Mouse (Mus musculus) heart, adult 2 months (tissue): ENCODE measurements around the gene Clec18a. TPM values are rescaled to one million over a fixed set of nuclear protein-coding genes. Genes with fewer than 3 reads are reported as not detected.
"Not testable (repeated sequence)": the region's sequence is repeated elsewhere in the genome, so short reads cannot be mapped to it uniquely, and the experiment has no call there.

Experiments used
- DNase-seq, 2 experiments: peaks; one replicate each; pipeline ENCODE4 v3.0.0; 2021
- H3K27ac ChIP-seq: fragments of 200-600 bp; 2 replicates; pipeline ENCODE4 v1.8.1; 2022
- H3K27me3 ChIP-seq: fragments of 200-500 bp; 2 replicates; pipeline ENCODE4 v1.6.1; 2012; ENCODE audit warnings: mild to moderate bottlenecking, low read length, inconsistent platforms, mixed read lengths; ENCODE audit not compliant: control insufficient read depth, insufficient read depth
- H3K36me3 ChIP-seq: fragments of 200-500 bp; 2 replicates; pipeline ENCODE4 v1.6.1; 2012; ENCODE audit warnings: low read length, inconsistent platforms; ENCODE audit not compliant: control insufficient read depth, insufficient read depth
- H3K4me1 ChIP-seq: fragments of 200-500 bp; 2 replicates; pipeline ENCODE4 v1.6.1; 2011; ENCODE audit warnings: low read length; ENCODE audit not compliant: control insufficient read depth, insufficient read depth
- H3K4me3 ChIP-seq: fragments of 200-600 bp; 2 replicates; pipeline ENCODE4 v1.8.1; 2022
- H3K79me2 ChIP-seq: fragments of 200-500 bp; replicated peaks from 2 replicates; pipeline ENCODE4 v1.6.1; 2012; ENCODE audit warnings: mild to moderate bottlenecking, inconsistent platforms, low read length, moderate library complexity, mixed read lengths; ENCODE audit not compliant: control insufficient read depth, insufficient read depth
- H3K9ac ChIP-seq: fragments of 200-500 bp; 2 replicates; pipeline ENCODE4 v1.6.1; 2012; ENCODE audit warnings: low read depth, mild to moderate bottlenecking, control low read depth, inconsistent platforms, low read length, mixed read lengths
- CTCF ChIP-seq: fragments of 200-600 bp; IDR thresholded peaks from 2 replicates; pipeline ENCODE4 v1.8.1; 2022; ENCODE audit warnings: antibody characterized with exemption, mild to moderate bottlenecking, moderate library complexity
- EP300 ChIP-seq: fragments of 200-500 bp; IDR thresholded peaks from 2 replicates; pipeline ENCODE4 v1.6.1; 2011; ENCODE audit warnings: low read depth, low read length, control low read depth; ENCODE audit not compliant: insufficient read depth
- POLR2A ChIP-seq: fragments of 200-500 bp; IDR thresholded peaks from 2 replicates; pipeline ENCODE4 v1.6.1; 2011; ENCODE audit warnings: mild to moderate bottlenecking, low read depth, low read length, control low read depth; ENCODE audit not compliant: insufficient read depth
- WGBS: fragments of 180-500 bp; shearing (Covaris S2); methylation state at CpG from one replicate; pipeline ENCODE4 v1.1.7; 2018; 5-methylcytosine and 5-hydroxymethylcytosine counted together
- intact Hi-C: fragments of 180-260 bp; cut with DNase I; formaldehyde crosslinking; loops from one replicate; pipeline ENCODE4 v1.15.1; 2025
- polyA plus RNA-seq: library from polyadenylated mRNA; depleted of rRNA; stranded (reverse); fragments of >200 nt; gene quantifications from 2 replicates; pipeline ENCODE4 v1.2.3, GENCODE M21; 2012
- total RNA-seq, 2 experiments: library from RNA; stranded (reverse); gene quantifications; 2 replicates each; pipeline ENCODE4 v1.2.3; 2021

Gene Clec18a
- total and polyA plus RNA-seq, 3 experiments = 1.1 to 1.3 (median 1.1) TPM

- Histone ChIP-seq H3K36me3 (peaks cover 5% of the 10 kb centered on the region; the same call in 1 of the 2 replicates), H3K27ac (peak overlapping the region; percentile 75), H3K4me3 (no peak overlapping the region), H3K27me3 (no peaks in the 10 kb centered on the region), H3K79me2 (no peaks in the 10 kb centered on the region; the same call in 1 of the 2 replicates), H3K4me1 (peaks cover 5% of the 10 kb centered on the region), H3K9ac (no peak overlapping the region)
- 39% methylated on average over 7 of the region's 7 CpGs for WGBS
- no peak for DNase-seq
- TF ChIP-seq POLR2A (peak; percentile 40; the same call in 1 of the 2 replicates), CTCF (no peak)
- intact Hi-C loops = loop anchor here (2.0 kb wide), 1 partner anchor 35 kb away; the partner anchor contains the start of gene Exosc6
Measured at GRCm38 (mm10) chr8:111091706-111092105, 520 bp downstream of the Clec18a start.

- H3K4me3 ChIP-seq = no peak overlapping the region
- no peak overlapping the region for H3K27ac ChIP-seq
- TF ChIP-seq CTCF = peak; percentile 86
- TF ChIP-seq POLR2A = no peak
- 0 out of 2 replicates have a peak, but pooled peaks have one; percentile 57 for TF ChIP-seq EP300
- H3K4me1 ChIP-seq = peaks cover 2% of the 10 kb centered on the region
- DNase-seq = peak; percentile 48 to 80
- intact Hi-C loops = loop anchor here (1.0 kb wide), 1 partner anchor 341 kb away; no protein-coding TSS in a partner anchor
- WGBS = 0% methylated on average over 2 of the region's 2 CpGs
- no peaks in the 10 kb centered on the region for H3K79me2 ChIP-seq
- no peaks in the 10 kb centered on the region for H3K27me3 ChIP-seq
- no peak overlapping the region for H3K9ac ChIP-seq
- H3K36me3 ChIP-seq = no peaks in the 10 kb centered on the region
Measured at GRCm38 (mm10) chr8:111090126-111090525, 2.1 kb downstream of the Clec18a start.

GRCm38 (mm10) chr8:111083936-111084335 is 8.3 kb downstream of the Clec18a start:
- H3K4me1 ChIP-seq, H3K36me3 ChIP-seq, H3K4me3 ChIP-seq, H3K9ac ChIP-seq, H3K79me2 ChIP-seq, intact Hi-C loops, H3K27ac ChIP-seq, DNase-seq, H3K27me3 ChIP-seq: not testable (repeated sequence)
- WGBS = 82% methylated on average over 5 of the region's 5 CpGs

GRCm38 (mm10) chr8:111081580-111082258 is 10.5 kb downstream of the Clec18a start:
- intact Hi-C loops = no loop called here
- WGBS = 61% methylated on average over 12 of the region's 12 CpGs
- H3K27me3 ChIP-seq = no peaks in the 10 kb centered on the region
- no peak overlapping the region for H3K27ac ChIP-seq
- no peak for TF ChIP-seq CTCF
- TF ChIP-seq EP300 = no peak
- no peak for DNase-seq
- no peaks in the 10 kb centered on the region for H3K4me1 ChIP-seq
- no peak overlapping the region for H3K9ac ChIP-seq
- H3K36me3 ChIP-seq = no peaks in the 10 kb centered on the region
- H3K4me3 ChIP-seq = no peak overlapping the region
- H3K79me2 ChIP-seq = no peaks in the 10 kb centered on the region

- no peak overlapping the region for H3K9ac ChIP-seq
- no peaks in the 10 kb centered on the region for H3K36me3 ChIP-seq
- 38% methylated on average over 6 of the region's 6 CpGs for WGBS
- TF ChIP-seq POLR2A (no peak), CTCF (peak; percentile 58)
- H3K79me2 ChIP-seq = no peaks in the 10 kb centered on the region
- H3K27ac ChIP-seq = no peak overlapping the region
- no peaks in the 10 kb centered on the region for H3K4me1 ChIP-seq
- H3K27me3 ChIP-seq = no peaks in the 10 kb centered on the region
- no peak overlapping the region for H3K4me3 ChIP-seq
- intact Hi-C loops = no loop called here
- no peak for DNase-seq
Measured at GRCm38 (mm10) chr8:111079861-111080271, 12.4 kb downstream of the Clec18a start.

GRCm38 (mm10) chr8:111079461-111079860 is 12.8 kb downstream of the Clec18a start:
- Histone ChIP-seq H3K36me3 (no peaks in the 10 kb centered on the region), H3K9ac (no peak overlapping the region), H3K27me3 (no peaks in the 10 kb centered on the region), H3K27ac (no peak overlapping the region), H3K4me1 (no peaks in the 10 kb centered on the region), H3K4me3 (no peak overlapping the region), H3K79me2 (no peaks in the 10 kb centered on the region)
- no peak for TF ChIP-seq CTCF
- no peak for TF ChIP-seq POLR2A
- TF ChIP-seq EP300 = no peak
- DNase-seq = no peak
- intact Hi-C loops = no loop called here
- 33% methylated on average over 5 of the region's 5 CpGs for WGBS
